ENCODE assay signal across 37 mouse cellular contexts in genomic region chr14:54699586-54699985, GRCm38 (mm10). TPM values are rescaled to one million over a fixed set of nuclear protein-coding genes. Genes with fewer than 3 reads are reported as not detected.
"Had no signal": no experiment of that assay in that cellular context is flagged by ENCODE, and none has a peak within 500 bp of the region (broad histone marks: within the 10 kb centered on the region; RNA-seq: fewer than 3 reads in every experiment).

No protein-coding gene starts in this region.

- H3K9me3 ChIP-seq: hindbrain, embryonic 13.5 days; hindbrain, embryonic 15.5 days; kidney, embryonic 15.5 days; limb, embryonic 10.5 days; limb, embryonic 12.5 days; liver, embryonic 13.5 days; liver, embryonic 15.5 days had no signal

- H3K27me3 ChIP-seq: hindbrain, embryonic 15.5 days had no signal

- H3K27ac ChIP-seq: heart, adult 2 months; hindbrain, embryonic 13.5 days; hindbrain, embryonic 15.5 days; hindbrain, postnatal 0 days; kidney, embryonic 15.5 days; kidney, postnatal 0 days; layer of hippocampus, adult 2 months; left cerebral cortex, adult 2 months; limb, embryonic 10.5 days; limb, embryonic 12.5 days; liver, embryonic 13.5 days; liver, embryonic 15.5 days had no signal

- DNase-seq: gastrocnemius, postnatal 14 days; gastrocnemius, postnatal 36 days; heart, adult 11 months; heart, adult 2 months; heart, postnatal 14 days; heart, postnatal 36 days; kidney, adult 11 months; kidney, adult 2 months; kidney, adult 9 months; kidney, postnatal 14 days; kidney, postnatal 36 days; liver; liver, embryonic 13.5 days; liver, postnatal 0 days had no signal

- H3K9ac ChIP-seq: hindbrain, embryonic 13.5 days; hindbrain, embryonic 15.5 days; kidney, embryonic 15.5 days; limb, embryonic 12.5 days; liver, embryonic 13.5 days; liver, embryonic 15.5 days; liver, postnatal 0 days had no signal

- H3K4me1 ChIP-seq: hindbrain, embryonic 13.5 days; hindbrain, embryonic 15.5 days; limb, embryonic 10.5 days; limb, embryonic 12.5 days had no signal

- H3K4me3 ChIP-seq: heart, adult 2 months; hindbrain, embryonic 13.5 days; hindbrain, embryonic 15.5 days; kidney, embryonic 15.5 days; layer of hippocampus, adult 2 months; left cerebral cortex, adult 2 months; limb, embryonic 10.5 days; limb, embryonic 12.5 days; liver, embryonic 13.5 days; liver, embryonic 15.5 days had no signal

- H3K4me2 ChIP-seq: heart, embryonic 11.5 days; hindbrain, embryonic 13.5 days; hindbrain, embryonic 15.5 days; kidney, embryonic 15.5 days; limb, embryonic 12.5 days; liver, embryonic 11.5 days; liver, embryonic 13.5 days; liver, embryonic 15.5 days had no signal

- H3K36me3 ChIP-seq: hindbrain, embryonic 15.5 days; kidney, embryonic 15.5 days; limb, embryonic 10.5 days; limb, embryonic 12.5 days; liver, embryonic 15.5 days had no signal

- ATAC-seq: hindbrain, postnatal 0 days; intestine, embryonic 16.5 days; liver, postnatal 0 days had no signal

RNA-seq across cellular contexts. Expression of gene Gm29776, which starts 1.0 kb away (rescaled TPM):
- total RNA-seq: gastrocnemius, adult 8-10 months; gastrocnemius, postnatal 14 days; gastrocnemius, postnatal 36 days; heart, adult 2 months; heart, postnatal 14 days; heart, postnatal 36 days; hematopoietic stem cell, adult 5-6 weeks; layer of hippocampus, adult 2 months; layer of hippocampus, postnatal 10 days; layer of hippocampus, postnatal 25 days; left cerebral cortex, adult 2 months; left cerebral cortex, postnatal 14 days; left cerebral cortex, postnatal 36 days had no signal
- polyA plus RNA-seq: large intestine, adult 2 months; liver, postnatal 0 days had no signal

RNA-seq across cellular contexts. Expression of gene Cebpe, which starts 12.4 kb away (rescaled TPM):
- total RNA-seq: gastrocnemius, adult 8-10 months; gastrocnemius, postnatal 14 days; gastrocnemius, postnatal 36 days; heart, adult 2 months; heart, postnatal 14 days; heart, postnatal 36 days; hindbrain, postnatal 0 days; layer of hippocampus, adult 2 months; layer of hippocampus, postnatal 10 days; layer of hippocampus, postnatal 25 days; left cerebral cortex, adult 2 months; left cerebral cortex, postnatal 14 days; left cerebral cortex, postnatal 36 days had no signal
- polyA plus RNA-seq: heart, embryonic 11.5 days; heart, embryonic 14.5 days; heart, embryonic 16.5 days; hindbrain, embryonic 11.5 days; hindbrain, embryonic 13.5 days; hindbrain, embryonic 15.5 days; hindbrain, postnatal 0 days; intestine, embryonic 16.5 days; kidney, postnatal 0 days; limb, embryonic 10.5 days; limb, embryonic 12.5 days had no signal
